Mouse (Mus musculus): ENCODE results near the gene Olfr883. TPM values are rescaled to one million over a fixed set of nuclear protein-coding genes. Genes with fewer than 3 reads are reported as not detected.

The Olfr883 gene
- not detected for polyA plus RNA-seq (2012; fragmentation: generic; extraction: Trizol)

GRCm38 (mm10) chr9:38025508-38025907, at the start of gene Olfr883:
Olfr883 (plus strand) TSS chr9:38025808.
- TF ChIP-seq TCF12 (IDR thresholded peaks at IDR 0.05; ENCODE audit: insufficient read depth, poor library complexity, severe bottlenecking) (no peak), POLR2A (IDR thresholded peaks at IDR 0.05; ENCODE audit: insufficient read length, low read depth) (no peak), MAX (IDR thresholded peaks at IDR 0.05; ENCODE audit: low read depth) (no peak), TCF3 (IDR thresholded peaks at IDR 0.05; ENCODE audit: insufficient read length, low read depth) (no peak)
- H3K79me2 ChIP-seq (ENCODE audit: control insufficient read depth, insufficient read depth): no peaks in the 10 kb centered on the region

DNA sequence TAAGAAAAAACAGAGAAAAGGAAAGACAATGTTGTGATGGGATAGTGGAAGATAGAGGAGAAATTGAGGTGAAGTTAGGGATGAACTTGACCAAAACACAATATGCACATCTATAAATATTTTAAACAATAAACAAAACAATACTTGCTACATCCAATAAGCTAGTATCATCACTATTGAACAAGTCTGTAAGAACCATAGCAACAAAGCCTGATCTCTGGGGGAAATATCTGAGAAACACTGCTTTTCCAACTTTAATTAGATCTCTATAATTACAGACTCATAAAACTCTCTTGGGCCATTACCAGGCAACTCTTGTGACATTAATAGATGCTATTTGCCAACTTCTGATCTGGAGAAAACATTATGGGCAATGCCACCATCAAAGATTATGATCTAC, 34.1 kb upstream of the Olfr883 start, which contains the start of gene Olfr881:
Gene Olfr881 (plus strand): TSS at position 301 of the 400 bp plus-strand sequence.
- Histone ChIP-seq H3K79me2 (ENCODE audit: control insufficient read depth, insufficient read depth) (no peaks in the 10 kb centered on the region), H3ac (ENCODE audit: control insufficient read depth, insufficient read length) (no peak within 1 kb of the TSS), H3K36me3 (ENCODE audit: control insufficient read depth, insufficient read depth) (no peaks in the 10 kb centered on the region), H3K4me3 (no peak within 1 kb of the TSS), H3K4me2 (ENCODE audit: low read depth) (no peak within 1 kb of the TSS), H3K27me3 (ENCODE audit: control insufficient read depth, insufficient read depth, insufficient read length) (no peaks in the 10 kb centered on the region)
- no peak for TF ChIP-seq TCF3 (IDR thresholded peaks at IDR 0.05; ENCODE audit: insufficient read length, low read depth)
- TF ChIP-seq REST (IDR thresholded peaks at IDR 0.05; ENCODE audit: insufficient read depth, insufficient read length): no peak
- no peak for TF ChIP-seq MAX (IDR thresholded peaks at IDR 0.05; ENCODE audit: low read depth)
- no peak for TF ChIP-seq E2F4 (IDR thresholded peaks at IDR 0.05; ENCODE audit: insufficient read depth)
- TF ChIP-seq POLR2A (IDR thresholded peaks at IDR 0.05; ENCODE audit: insufficient read length, low read depth): no peak
- TF ChIP-seq MYOD1 (IDR thresholded peaks at IDR 0.05; ENCODE audit: control insufficient read depth in 1 of 3, insufficient read length in 2 of 3, low read depth in 2 of 3): no peak
- TF ChIP-seq SRF (IDR thresholded peaks at IDR 0.05; ENCODE audit: control insufficient read depth, insufficient read length, low read depth): no peak
- TF ChIP-seq TCF12 (IDR thresholded peaks at IDR 0.05; ENCODE audit: insufficient read depth, poor library complexity, severe bottlenecking): no peak
- no peak for TF ChIP-seq MYOG (IDR thresholded peaks at IDR 0.05; ENCODE audit: control insufficient read depth in 1 of 3, insufficient read depth in 1 of 3, insufficient read length in 2 of 3, low read depth in 2 of 3)
- TF ChIP-seq POLR2AphosphoS2 (IDR thresholded peaks at IDR 0.05; ENCODE audit: insufficient read length, low read depth): no peak
- no peak for TF ChIP-seq CEBPB (IDR thresholded peaks at IDR 0.05; ENCODE audit: insufficient read depth, poor library complexity, severe bottlenecking)

More at GRCm38 (mm10) chr9:38025508-38025907, at the start of gene Olfr883:
- H3ac ChIP-seq (ENCODE audit: control insufficient read depth, insufficient read length): no peak within 1 kb of the TSS
- H3K36me3 ChIP-seq (ENCODE audit: control insufficient read depth, insufficient read depth): no peaks in the 10 kb centered on the region
- no peak within 1 kb of the TSS for H3K4me3 ChIP-seq
- no peak within 1 kb of the TSS for H3K4me2 ChIP-seq (ENCODE audit: low read depth)
- H3K27me3 ChIP-seq (ENCODE audit: control insufficient read depth, insufficient read depth, insufficient read length): no peaks in the 10 kb centered on the region

- H3K4me3 ChIP-seq: no peak overlapping the region
- no peak overlapping the region for H3K4me2 ChIP-seq (ENCODE audit: low read depth)
- no peak overlapping the region for H3ac ChIP-seq (ENCODE audit: control insufficient read depth, insufficient read length)
- H3K27me3 ChIP-seq (ENCODE audit: control insufficient read depth, insufficient read depth, insufficient read length): no peaks in the 10 kb centered on the region
- no peak for TF ChIP-seq MYOG (IDR thresholded peaks at IDR 0.05; ENCODE audit: control insufficient read depth in 1 of 3, insufficient read depth in 1 of 3, insufficient read length in 2 of 3, low read depth in 2 of 3)
- TF ChIP-seq E2F4 (IDR thresholded peaks at IDR 0.05; ENCODE audit: insufficient read depth): no peak
- no peak for TF ChIP-seq USF1 (IDR thresholded peaks at IDR 0.05; ENCODE audit: low read depth)
- H3K79me2 ChIP-seq (ENCODE audit: control insufficient read depth, insufficient read depth): no peaks in the 10 kb centered on the region
- no peaks in the 10 kb centered on the region for H3K36me3 ChIP-seq (ENCODE audit: control insufficient read depth, insufficient read depth)
Observed at GRCm38 (mm10) chr9:37998581-37999204, 26.9 kb upstream of the Olfr883 start.

- no peaks in the 10 kb centered on the region for H3K27me3 ChIP-seq (ENCODE audit: control insufficient read depth, insufficient read depth, insufficient read length)
- no peak overlapping the region for H3ac ChIP-seq (ENCODE audit: control insufficient read depth, insufficient read length)
- no peaks in the 10 kb centered on the region for H3K79me2 ChIP-seq (ENCODE audit: control insufficient read depth, insufficient read depth)
- no peak overlapping the region for H3K4me3 ChIP-seq
- H3K36me3 ChIP-seq (ENCODE audit: control insufficient read depth, insufficient read depth): no peaks in the 10 kb centered on the region
- H3K4me2 ChIP-seq (ENCODE audit: low read depth): no peak overlapping the region
- TF ChIP-seq CEBPB (IDR thresholded peaks at IDR 0.05; ENCODE audit: insufficient read depth, poor library complexity, severe bottlenecking) (no peak), TCF12 (IDR thresholded peaks at IDR 0.05; ENCODE audit: insufficient read depth, poor library complexity, severe bottlenecking) (no peak), REST (IDR thresholded peaks at IDR 0.05; ENCODE audit: insufficient read depth, insufficient read length) (no peak), TCF3 (IDR thresholded peaks at IDR 0.05; ENCODE audit: insufficient read length, low read depth) (no peak), MAX (IDR thresholded peaks at IDR 0.05; ENCODE audit: low read depth) (no peak), SRF (IDR thresholded peaks at IDR 0.05; ENCODE audit: control insufficient read depth, insufficient read length, low read depth) (no peak), MYOD1 (IDR thresholded peaks at IDR 0.05; ENCODE audit: control insufficient read depth in 1 of 3, insufficient read length in 2 of 3, low read depth in 2 of 3) (no peak)
Observed at GRCm38 (mm10) chr9:38000021-38000420, 25.6 kb upstream of the Olfr883 start.

GRCm38 (mm10) chr9:38046255-38046654, 20.6 kb downstream of the Olfr883 start, which contains the start of gene Olfr884:
Olfr884 (plus strand) TSS chr9:38046555.
- H3K79me2 ChIP-seq (ENCODE audit: control insufficient read depth, insufficient read depth): no peaks in the 10 kb centered on the region
- no peak within 1 kb of the TSS for H3K4me2 ChIP-seq (ENCODE audit: low read depth)
- no peak within 1 kb of the TSS for H3K4me3 ChIP-seq
- no peaks in the 10 kb centered on the region for H3K27me3 ChIP-seq (ENCODE audit: control insufficient read depth, insufficient read depth, insufficient read length)
- no peak within 1 kb of the TSS for H3ac ChIP-seq (ENCODE audit: control insufficient read depth, insufficient read length)
- no peaks in the 10 kb centered on the region for H3K36me3 ChIP-seq (ENCODE audit: control insufficient read depth, insufficient read depth)
- TF ChIP-seq CEBPB (IDR thresholded peaks at IDR 0.05; ENCODE audit: insufficient read depth, poor library complexity, severe bottlenecking) (no peak), REST (IDR thresholded peaks at IDR 0.05; ENCODE audit: insufficient read depth, insufficient read length) (no peak), MYOG (IDR thresholded peaks at IDR 0.05; ENCODE audit: control insufficient read depth in 1 of 3, insufficient read depth in 1 of 3, insufficient read length in 2 of 3, low read depth in 2 of 3) (no peak), POLR2A (IDR thresholded peaks at IDR 0.05; ENCODE audit: insufficient read length, low read depth) (no peak), USF1 (IDR thresholded peaks at IDR 0.05; ENCODE audit: low read depth) (no peak), TCF3 (IDR thresholded peaks at IDR 0.05; ENCODE audit: insufficient read length, low read depth) (no peak), E2F4 (IDR thresholded peaks at IDR 0.05; ENCODE audit: insufficient read depth) (no peak), MYOD1 (IDR thresholded peaks at IDR 0.05; ENCODE audit: control insufficient read depth in 1 of 3, insufficient read length in 2 of 3, low read depth in 2 of 3) (no peak), MAX (IDR thresholded peaks at IDR 0.05; ENCODE audit: low read depth) (no peak), POLR2AphosphoS2 (IDR thresholded peaks at IDR 0.05; ENCODE audit: insufficient read length, low read depth) (no peak), TCF12 (IDR thresholded peaks at IDR 0.05; ENCODE audit: insufficient read depth, poor library complexity, severe bottlenecking) (no peak)

Measured in myocyte (in vitro differentiated cells).